Mouse (Mus musculus) kidney, adult 2 months (tissue): Measurements from ENCODE around the gene Rpp30.

Experiments used
- CTCF ChIP-seq: fragments of 200-500 bp; conservative IDR thresholded peaks from 2 replicates; pipeline ENCODE4 v1.5.1; 2011; ENCODE audit warnings: low read depth, mild to moderate bottlenecking, control low read depth, low read length, moderate library complexity, mixed read lengths; ENCODE audit not compliant: insufficient read depth, insufficient read length
- POLR2A ChIP-seq: fragments of 200-500 bp; IDR thresholded peaks from one replicate; pipeline ENCODE4 v1.6.1; 2011; ENCODE audit warnings: low read depth, low read length, control low read depth

DNA sequence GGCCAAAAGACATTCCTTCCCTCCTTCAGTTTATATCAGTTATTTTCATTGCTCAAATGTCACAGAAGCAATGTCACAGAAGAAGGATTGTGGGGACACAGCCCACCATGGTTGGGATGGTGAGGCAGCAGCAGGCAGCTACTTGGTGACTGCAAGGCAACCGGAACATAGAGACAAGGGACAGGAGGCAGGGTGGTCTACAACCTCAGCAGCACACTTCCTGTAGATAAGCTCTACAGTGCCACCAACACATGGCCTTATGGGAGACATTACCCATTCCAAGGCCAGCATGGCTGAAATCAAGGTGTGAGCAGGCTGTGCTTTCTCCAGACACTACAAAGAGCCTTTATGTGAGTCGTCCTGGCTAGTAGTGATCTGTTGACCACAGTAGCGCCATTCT, 13.7 kb downstream of the Rpp30 start:
- TF ChIP-seq POLR2A (no peak), CTCF (no peak)
